Mouse (Mus musculus) layer of hippocampus, postnatal 36 days (tissue): Measurements from ENCODE around the gene Slc6a5. TPM values are rescaled to one million over a fixed set of nuclear protein-coding genes. Genes with fewer than 3 reads are reported as not detected.

Experiments
- DNase-seq, 2 experiments: peaks; one replicate each; pipeline ENCODE4 v3.0.0; 2022
- total RNA-seq, 2 experiments: library from RNA; stranded (reverse); gene quantifications; 2 replicates each; pipeline ENCODE4 v1.2.3; 2021

Slc6a5 gene
- under 1 TPM in 1 of 2 experiments, not detected in 1; 0.05 TPM for total RNA-seq

GRCm38 (mm10) chr7:49909850-49910249, at the start of gene Slc6a5:
TSS of gene Slc6a5 (plus strand) at chr7:49910146.
- no peak for DNase-seq

- no peak for DNase-seq
These were observed 48.8 kb upstream of the Slc6a5 start for GRCm38 (mm10) chr7:49861196-49861595.

- no peak for DNase-seq
These were observed 46.2 kb upstream of the Slc6a5 start for GRCm38 (mm10) chr7:49863753-49864152.

- no peak for DNase-seq
These were observed 40.3 kb upstream of the Slc6a5 start for GRCm38 (mm10) chr7:49869656-49870055.

GRCm38 (mm10) chr7:49870276-49870675, 39.7 kb upstream of the Slc6a5 start:
- DNase-seq: no peak

- DNase-seq: no peak
These were observed 32.6 kb upstream of the Slc6a5 start for GRCm38 (mm10) chr7:49877307-49877706.

- DNase-seq: no peak
These were observed 30.9 kb upstream of the Slc6a5 start for GRCm38 (mm10) chr7:49879051-49879450.

DNA sequence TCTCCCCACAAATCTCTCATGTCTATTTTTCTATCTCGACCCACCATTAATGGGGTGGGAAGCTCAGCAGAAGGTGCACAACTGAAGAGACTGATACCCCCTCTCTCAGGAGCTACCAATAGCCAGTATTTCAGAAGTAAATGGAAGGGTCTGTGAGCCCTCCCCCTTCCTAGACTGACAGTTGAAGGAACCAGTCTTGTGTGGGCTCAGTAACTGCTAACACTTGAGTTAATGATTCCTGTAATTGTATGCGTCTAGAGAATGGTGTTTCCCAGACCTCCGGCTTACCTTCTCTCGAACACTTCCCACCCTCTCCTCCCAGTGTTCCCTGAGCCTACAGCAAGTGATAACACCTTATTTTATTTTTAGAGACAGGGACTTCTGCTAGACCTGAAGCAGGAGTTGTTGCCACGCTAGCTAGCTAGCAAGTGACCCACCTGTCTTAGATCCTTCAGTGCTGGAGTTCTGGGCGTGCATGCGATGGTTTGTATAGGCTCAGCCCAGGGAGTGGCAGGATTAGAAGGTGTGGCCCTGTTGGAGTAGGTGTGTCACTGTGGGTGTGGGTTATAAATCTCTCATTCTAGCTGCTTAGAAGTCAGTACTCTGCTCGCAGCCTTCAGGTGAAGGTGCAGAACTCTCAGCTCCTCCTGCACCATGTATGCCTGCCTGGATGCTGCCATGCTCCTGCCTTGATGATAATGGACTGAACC, 29.8 kb upstream of the Slc6a5 start:
- no peak for DNase-seq

DNA sequence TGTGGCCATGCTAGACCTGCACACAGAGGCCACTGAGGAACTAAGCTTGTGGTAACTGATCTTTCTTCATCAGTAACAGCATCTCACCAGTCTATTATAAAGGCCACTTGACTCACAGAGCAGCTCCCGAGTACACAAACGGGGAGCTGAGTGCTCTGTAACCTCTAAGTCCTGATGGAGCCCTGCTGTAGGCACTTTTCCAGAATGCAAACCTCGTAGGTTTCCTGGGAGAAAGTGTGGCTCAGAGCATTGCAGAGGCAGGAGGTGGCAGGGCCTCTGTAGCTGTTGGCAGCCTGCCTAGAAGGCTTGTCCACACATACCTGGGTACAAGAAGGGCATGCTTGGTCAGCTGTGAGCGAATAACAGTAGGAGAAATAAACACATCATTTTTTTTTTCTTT, 27.7 kb upstream of the Slc6a5 start:
- DNase-seq: no peak

- no peak for DNase-seq
These were observed 27.1 kb upstream of the Slc6a5 start for GRCm38 (mm10) chr7:49882694-49883389.

DNA sequence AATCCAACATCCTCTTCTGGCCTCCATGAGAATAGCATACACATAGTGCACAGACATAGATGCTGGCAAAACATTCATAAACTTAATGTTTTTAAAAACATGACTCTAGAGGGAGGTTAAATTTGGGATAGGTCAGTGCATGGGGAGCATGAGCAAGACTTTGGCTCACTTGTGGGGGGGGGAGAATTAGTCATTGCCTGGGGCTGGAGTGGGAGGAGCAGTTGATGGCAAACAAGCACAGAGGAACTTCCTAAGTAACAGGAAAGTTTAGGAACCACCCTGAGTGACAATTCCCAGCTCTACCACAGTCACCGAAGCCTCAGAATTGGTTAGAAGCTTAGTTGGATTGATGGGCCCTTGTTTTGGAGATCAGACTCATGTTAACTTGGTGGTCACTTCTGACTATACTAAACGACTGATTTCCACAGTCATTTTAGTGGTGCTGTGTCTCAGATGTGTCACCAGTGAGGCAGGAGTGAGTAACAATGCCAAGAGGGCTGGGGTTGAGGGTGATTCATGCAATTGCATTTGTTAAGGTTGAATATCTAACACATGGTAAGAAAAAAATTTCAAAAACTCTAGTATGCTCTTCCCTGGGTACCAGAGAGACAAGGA, 22.1 kb upstream of the Slc6a5 start:
- DNase-seq: no peak

GRCm38 (mm10) chr7:49894786-49895185, 15.2 kb upstream of the Slc6a5 start:
- DNase-seq: no peak

- DNase-seq: no peak
These were observed 14.7 kb upstream of the Slc6a5 start for GRCm38 (mm10) chr7:49895296-49895695.

DNA sequence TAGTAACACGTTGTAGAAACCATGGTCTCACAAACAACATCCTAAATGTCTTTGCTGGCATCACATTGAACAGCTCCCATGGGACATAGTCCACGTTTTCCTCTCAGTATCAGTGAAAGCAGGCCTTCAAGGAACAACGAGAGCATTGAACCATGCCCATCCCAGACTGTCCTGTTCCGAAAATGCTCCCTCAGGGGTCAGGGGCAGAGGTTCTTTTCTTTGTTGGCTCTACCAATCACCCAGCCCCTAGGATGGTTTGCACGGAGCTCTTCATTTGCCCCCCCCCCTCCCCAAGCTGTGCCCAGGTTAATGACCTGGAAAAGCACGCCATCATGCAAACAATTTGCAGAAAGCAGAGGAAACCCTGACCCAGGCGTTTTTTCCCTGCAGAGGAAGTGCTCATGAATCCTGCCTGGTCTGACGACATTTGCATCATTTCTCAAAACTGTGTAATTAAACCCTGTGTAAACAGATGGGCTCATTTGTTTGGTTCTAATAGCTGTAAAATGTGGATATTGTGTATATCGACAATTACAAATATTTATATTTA, 7.9 kb upstream of the Slc6a5 start:
- DNase-seq: no peak

GRCm38 (mm10) chr7:49907191-49908171, 2.5 kb upstream of the Slc6a5 start:
- DNase-seq: no peak

DNA sequence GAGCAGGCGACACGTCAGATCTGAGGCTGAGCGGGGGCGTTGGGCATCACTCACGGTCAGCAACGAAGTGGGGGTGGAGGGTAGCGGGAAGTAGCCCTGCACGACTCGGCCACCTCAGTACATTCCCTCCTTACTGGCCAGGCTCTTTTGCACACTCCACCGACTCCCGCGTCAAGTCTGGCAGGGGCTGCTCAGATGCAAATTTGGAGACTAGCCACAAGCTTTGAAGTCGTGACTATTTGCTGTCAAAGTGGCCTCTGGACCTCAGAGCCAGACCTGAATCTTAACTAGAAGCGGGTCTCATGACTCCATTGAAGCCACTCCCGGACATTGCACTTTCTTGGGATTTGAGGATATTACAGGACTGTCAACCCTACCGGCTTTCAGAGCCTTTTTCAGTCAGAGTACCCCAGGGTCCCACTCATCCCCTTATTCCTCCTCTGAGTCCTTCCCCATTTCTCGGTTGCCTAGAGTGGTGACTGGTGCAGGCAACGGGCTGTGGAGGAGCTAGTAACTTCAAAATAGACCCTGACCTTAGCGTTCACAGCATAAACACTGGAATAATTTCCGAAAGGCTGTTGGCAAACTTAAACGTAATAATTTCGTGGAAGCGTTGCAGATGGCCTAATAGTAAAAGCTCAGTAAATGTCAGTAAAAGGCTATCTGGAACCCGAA, 1.6 kb upstream of the Slc6a5 start:
- no peak for DNase-seq

- DNase-seq: no peak
These were observed 945 bp upstream of the Slc6a5 start for GRCm38 (mm10) chr7:49908990-49909411.

DNA sequence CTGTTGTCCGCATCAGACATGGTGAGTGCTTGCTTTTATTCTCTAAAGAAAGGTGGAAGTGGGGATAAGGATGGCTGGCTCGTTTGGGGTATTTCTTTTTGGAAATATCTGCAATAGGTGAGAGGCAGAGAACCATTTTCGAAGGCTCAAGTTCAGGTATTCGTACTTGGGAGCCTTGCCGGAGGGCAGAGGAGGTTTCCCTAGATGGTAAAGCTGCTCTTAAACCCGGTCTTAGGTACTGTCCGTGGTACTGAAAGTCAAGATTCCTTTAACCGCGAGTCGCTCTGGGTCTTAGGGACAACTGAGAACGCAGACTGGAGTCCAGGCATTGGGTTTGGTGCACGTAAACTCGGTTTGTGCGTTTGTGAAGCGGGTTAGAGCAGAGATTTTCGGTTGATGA, 415 bp downstream of the Slc6a5 start:
- no peak for DNase-seq

DNA sequence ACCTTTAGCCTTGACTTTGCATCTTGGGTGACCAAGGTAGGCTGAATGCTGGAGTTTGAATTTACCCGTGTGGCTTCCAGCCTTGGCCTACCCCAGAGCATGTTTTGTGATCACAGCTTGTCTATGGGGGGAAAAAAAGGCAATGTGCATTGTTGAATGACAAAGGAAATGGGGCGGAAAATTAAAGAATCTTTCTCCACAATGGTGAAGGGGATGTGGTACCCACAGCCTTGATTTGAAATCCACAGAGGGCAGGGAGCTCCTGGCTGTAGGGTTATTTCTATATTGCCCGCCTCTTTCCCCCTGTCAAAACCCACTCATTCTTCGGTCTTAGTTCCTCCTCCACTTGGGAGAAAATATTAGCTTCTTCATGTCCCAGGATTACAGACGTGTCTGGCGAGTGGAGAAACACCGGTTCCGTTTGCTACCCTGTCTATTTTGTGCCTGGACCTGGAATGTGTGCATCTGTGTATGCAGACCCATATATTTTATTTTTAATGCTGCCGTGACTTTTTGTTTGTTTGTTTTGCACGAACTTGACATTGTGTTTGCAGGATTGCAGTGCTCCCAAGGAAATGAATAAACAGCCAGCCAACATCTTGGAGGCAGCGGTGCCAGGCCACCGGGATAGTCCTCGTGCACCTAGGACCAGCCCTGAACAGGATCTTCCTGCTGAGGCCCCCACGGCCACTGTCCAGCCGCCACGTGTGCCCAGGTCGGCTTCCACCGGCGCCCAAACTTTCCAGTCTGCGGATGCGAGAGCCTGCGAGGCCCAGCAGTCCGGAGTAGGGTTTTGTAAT, 1.4 kb downstream of the Slc6a5 start:
- DNase-seq: no peak

DNA sequence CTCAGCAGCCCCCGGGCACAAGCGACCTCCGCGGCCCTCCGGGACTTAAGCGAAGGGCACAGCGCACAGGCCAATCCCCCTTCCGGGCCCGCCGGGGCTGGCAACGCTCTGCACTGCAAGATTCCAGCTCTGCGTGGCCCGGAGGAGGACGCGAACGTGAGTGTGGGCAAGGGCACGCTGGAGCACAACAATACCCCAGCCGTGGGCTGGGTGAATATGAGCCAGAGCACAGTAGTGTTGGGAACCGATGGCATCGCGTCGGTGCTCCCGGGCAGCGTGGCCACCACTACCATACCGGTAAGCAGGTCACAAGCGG, 2.0 kb downstream of the Slc6a5 start:
- no peak for DNase-seq

DNA sequence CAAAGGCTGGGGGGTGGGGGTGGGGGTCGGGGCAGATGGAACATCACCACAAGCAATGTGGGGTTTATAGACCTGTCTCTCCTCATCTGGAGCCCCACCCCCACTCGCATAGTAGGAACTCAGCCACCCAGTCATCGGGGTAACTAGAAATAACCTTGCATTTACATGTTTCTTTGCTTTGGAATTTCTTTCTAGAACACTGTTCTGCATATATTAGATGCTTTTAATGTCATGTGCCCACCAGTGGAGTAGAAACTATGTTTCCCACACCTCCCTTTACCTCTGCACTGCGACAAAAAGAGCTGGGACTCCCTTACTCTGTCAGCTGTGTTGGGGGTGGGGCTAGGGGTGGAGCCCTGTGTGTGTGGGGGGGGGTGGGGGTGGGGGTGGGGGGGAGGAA, 3.2 kb downstream of the Slc6a5 start:
- DNase-seq: no peak
